Mouse (Mus musculus) layer of hippocampus, postnatal 36 days (tissue): ENCODE measurements around the gene Zfp991. TPM values are rescaled to one million over a fixed set of nuclear protein-coding genes. Genes with fewer than 3 reads are reported as not detected.
"Not testable (repeated sequence)": the region's sequence is repeated elsewhere in the genome, so short reads cannot be mapped to it uniquely, and the experiment has no call there.

Experiments
- DNase-seq, 2 experiments: peaks; one replicate each; pipeline ENCODE4 v3.0.0; 2022
- total RNA-seq, 2 experiments: library from RNA; stranded (reverse); gene quantifications; 2 replicates each; pipeline ENCODE4 v1.2.3; 2021

Gene Zfp991
- 1 to 10 TPM; 7.2 to 8.5 TPM for total RNA-seq

GRCm38 (mm10) chr4:147131837-147132459 lies at the start of gene Zfp991:
Gene Zfp991, plus strand, starts transcription at chr4:147132038.
- not testable (repeated sequence) for DNase-seq

DNA sequence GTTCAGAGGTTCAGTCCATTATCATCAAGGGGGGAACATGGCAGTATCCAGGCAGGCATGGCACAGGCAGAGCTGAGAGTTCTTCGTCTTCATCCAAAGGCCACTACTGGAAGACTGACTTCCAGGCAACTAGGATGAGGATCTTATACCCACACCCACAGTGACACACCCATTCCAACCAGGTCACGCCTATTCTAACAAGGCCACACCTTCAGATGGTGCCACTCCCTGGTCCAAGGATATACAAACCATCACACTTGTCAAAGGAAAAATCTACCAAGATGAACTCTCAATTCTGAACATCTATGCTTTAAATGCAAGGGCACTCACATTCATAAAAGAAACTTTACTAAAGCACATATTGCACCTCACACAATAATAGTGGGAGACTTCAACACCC lies 36.2 kb upstream of the Zfp991 start:
- DNase-seq: not testable (repeated sequence)

- peak; percentile 19 to 29 for DNase-seq
These were observed 29.9 kb upstream of the Zfp991 start for GRCm38 (mm10) chr4:147101666-147102626.

DNA sequence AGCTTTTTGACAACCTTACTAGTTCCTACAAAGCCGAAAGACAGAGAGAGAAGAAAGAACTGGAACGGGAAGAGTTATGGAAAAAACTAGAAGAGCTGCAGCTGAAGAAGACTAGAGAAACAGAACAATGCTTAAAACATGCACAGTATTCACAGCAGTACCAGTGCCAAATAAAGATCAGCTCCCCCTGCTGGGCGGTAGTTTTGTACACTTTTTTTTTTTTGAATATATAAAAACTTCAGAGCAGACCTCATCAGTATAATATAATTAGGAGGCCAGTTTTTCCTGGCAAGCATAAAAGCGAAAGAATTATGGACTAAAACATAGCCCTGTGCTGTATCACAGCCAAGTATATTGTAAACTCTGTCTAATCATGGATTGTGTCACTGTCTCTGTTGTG lies 28.0 kb upstream of the Zfp991 start:
- DNase-seq: not testable (repeated sequence)

DNA sequence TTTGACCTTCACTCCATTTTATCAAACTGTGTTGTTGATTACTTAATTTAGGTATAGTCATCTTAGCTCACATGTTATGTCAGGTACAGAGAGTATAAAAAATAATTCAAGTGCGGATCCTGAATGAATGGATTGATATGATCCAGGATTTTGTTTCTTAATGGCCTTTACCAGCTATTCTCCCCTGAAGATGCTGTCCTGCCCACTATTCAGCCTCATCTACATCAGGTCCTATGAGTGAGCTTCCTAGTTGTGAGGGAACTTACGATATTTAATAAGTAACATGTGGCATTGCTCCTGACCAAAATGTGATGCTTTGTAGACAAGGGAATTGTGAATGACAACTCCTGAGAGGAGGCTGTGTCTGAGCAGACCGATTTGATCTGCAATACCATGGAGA lies 14.0 kb upstream of the Zfp991 start:
- DNase-seq: not testable (repeated sequence)

DNA sequence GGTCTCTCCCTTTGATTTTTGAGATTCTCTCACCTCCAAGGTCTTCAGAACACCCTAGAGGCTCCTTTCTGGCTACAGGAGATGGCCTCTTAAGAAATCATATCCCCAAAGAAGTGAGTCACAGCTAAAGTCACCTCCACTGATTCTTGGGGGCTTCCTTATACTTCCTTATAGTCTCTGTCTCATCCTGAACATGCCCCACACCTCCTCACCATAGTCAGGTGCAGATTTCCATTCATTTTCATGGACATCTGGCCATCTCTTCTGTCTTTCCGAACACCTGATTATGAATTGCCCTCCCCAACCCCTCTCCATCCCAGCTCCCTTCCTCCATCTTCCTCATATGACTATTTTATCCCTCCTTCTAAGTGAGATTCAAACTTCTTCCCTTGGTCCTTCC lies 9.6 kb upstream of the Zfp991 start:
- not testable (repeated sequence) for DNase-seq

- not testable (repeated sequence) for DNase-seq
These were observed 8.0 kb upstream of the Zfp991 start for GRCm38 (mm10) chr4:147123797-147124196.

- DNase-seq: not testable (repeated sequence)
These were observed 7.2 kb upstream of the Zfp991 start for GRCm38 (mm10) chr4:147124400-147125306.

DNA sequence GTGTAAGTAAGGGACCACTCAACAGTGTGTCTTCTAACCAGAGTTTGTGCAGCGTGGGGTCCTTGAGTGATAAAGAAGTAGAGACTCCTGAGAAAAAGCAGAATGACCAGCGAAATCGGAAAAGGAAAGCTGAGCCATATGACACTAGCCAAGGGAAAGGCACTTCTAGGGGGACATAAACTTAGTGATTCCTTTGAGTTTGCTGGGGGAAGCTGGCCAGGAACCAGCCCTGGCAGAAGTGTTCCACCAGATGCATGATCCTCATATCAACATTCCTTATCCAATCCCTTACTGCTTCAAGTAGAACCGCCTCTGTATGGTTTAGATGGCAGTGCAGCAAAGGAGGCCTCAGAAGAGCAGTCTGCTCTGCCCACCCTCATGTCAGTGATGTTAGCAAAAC lies 6.5 kb upstream of the Zfp991 start:
- DNase-seq: not testable (repeated sequence)

GRCm38 (mm10) chr4:147125870-147126269 lies 6.0 kb upstream of the Zfp991 start:
- DNase-seq: not testable (repeated sequence)

- DNase-seq: not testable (repeated sequence)
These were observed 5.4 kb upstream of the Zfp991 start for GRCm38 (mm10) chr4:147126435-147126834.

- not testable (repeated sequence) for DNase-seq
These were observed 4.7 kb upstream of the Zfp991 start for GRCm38 (mm10) chr4:147127137-147127536.

DNA sequence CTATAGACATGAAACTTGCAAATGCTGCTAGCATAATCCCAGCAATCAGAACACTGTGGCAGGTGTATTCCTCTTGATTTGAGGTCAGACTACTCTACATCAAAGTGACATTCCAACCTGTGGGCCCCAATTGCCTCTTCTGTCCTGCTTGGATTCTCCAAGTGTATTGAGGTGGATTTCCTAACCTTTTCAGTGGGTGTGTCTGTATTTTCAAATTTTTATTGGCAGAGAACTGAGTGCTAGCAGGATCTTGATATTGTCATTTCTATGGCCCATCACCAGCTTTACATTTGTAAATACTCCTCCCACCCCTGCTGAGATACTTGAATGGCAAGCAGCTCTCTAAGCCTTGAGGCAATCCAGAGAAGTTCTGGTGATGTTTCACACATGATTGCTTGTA lies 3.7 kb upstream of the Zfp991 start:
- not testable (repeated sequence) for DNase-seq

GRCm38 (mm10) chr4:147133596-147133995 lies 1.8 kb downstream of the Zfp991 start:
- DNase-seq: not testable (repeated sequence)

- not testable (repeated sequence) for DNase-seq
These were observed 9.9 kb downstream of the Zfp991 start for GRCm38 (mm10) chr4:147141757-147142156.

GRCm38 (mm10) chr4:147165282-147165681 lies 33.4 kb downstream of the Zfp991 start:
- DNase-seq: not testable (repeated sequence)

GRCm38 (mm10) chr4:147170547-147170946 lies 38.7 kb downstream of the Zfp991 start:
- DNase-seq: not testable (repeated sequence)

GRCm38 (mm10) chr4:147171557-147171956 lies 39.7 kb downstream of the Zfp991 start:
- not testable (repeated sequence) for DNase-seq

DNA sequence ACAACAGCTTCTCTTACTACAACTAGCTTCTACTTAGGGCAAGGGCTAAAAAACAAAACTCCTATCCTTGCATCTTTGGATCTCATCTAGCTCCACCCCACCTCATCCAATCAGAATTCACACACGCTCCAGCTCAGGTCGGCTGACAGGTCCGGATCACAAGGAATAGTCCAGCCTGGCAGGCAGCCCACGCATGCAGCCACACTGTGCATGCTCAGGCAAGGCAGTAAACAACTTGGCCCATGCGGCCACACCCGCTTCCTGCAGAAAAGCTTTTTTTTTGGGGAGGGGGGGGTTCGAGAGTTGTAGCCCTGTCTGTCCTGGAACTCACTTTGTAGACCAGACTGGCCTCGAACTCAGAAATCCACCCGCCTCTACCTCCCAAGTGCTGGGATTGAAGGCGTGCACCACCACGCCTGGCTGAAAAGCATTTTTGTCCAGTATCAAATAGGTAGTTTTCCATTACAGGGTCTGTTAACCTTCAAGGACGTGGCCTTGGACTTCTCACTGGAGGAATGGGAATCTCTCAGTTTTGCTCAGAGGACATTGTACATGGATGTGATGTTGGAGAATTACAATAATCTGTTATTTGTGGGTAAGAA lies 44.5 kb downstream of the Zfp991 start:
- DNase-seq: not testable (repeated sequence)

DNA sequence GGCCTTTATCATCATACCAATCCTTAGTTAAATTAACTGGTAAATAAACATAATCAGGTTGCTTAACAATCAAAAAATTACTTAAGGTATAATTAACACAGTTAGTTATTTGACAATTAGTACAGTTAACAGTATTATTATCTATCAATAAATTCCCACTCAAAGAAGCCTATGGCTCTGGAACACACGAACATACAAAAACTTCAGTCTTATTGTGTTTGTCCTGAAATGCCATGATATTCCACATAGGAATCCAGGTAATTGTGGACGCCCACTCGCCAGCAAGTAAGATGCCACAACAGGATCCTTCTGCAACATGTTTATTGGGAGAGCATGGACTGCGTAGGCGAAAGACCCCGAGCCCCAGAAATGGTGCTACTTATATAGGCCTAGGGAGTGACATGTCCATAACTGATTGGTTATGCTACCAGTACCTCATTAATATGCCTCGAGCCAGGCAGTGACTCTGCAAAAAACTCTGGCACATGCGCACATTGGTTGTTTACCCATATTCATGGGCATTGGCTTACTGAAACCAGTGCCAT lies 49.4 kb downstream of the Zfp991 start:
- DNase-seq: not testable (repeated sequence)

GRCm38 (mm10) chr4:147181969-147182705 lies 50.3 kb downstream of the Zfp991 start:
- not testable (repeated sequence) for DNase-seq
